Mouse (Mus musculus) gastrocnemius, postnatal 14 days (tissue): ENCODE measurements around the gene Slc25a16. TPM values are rescaled to one million over a fixed set of nuclear protein-coding genes. Genes with fewer than 3 reads are reported as not detected.
"Not testable (repeated sequence)": the region's sequence is repeated elsewhere in the genome, so short reads cannot be mapped to it uniquely, and the experiment has no call there.

Experiments used
- DNase-seq: peaks from one replicate; pipeline ENCODE4 v3.0.0; 2021; ENCODE audit warnings: mixed read lengths
- intact Hi-C: fragments of 180-260 bp; cut with DNase I; formaldehyde crosslinking; loops from one replicate; pipeline ENCODE4 v1.15.1; 2025; ENCODE audit warnings: low total_unique reads
- total RNA-seq, 2 experiments: library from RNA; stranded (reverse); gene quantifications; 2 replicates each; pipeline ENCODE4 v1.2.3; 2021

The Slc25a16 gene
- total RNA-seq, 2 experiments from 2014 or later = 18.5 to 19.8 TPM

DNA sequence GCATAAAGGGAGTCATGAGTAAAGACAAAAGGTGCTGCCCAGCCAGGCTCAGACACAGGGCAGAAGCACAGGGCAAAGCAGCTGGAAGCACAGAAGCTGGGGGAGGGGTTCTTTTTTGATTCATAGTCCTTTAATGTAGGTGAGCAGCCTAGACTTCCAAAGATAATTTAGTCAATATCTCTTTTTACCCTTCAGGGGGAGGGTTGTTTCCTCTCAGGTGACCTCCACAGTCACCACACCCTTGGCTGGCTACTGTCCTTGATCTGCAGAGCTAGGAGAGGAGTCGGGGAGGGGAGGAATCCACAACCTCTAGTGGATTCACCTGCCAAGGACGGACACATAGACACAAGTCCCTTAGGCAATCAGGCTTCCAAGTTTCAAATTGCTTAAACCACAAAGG, 22.4 kb upstream of the Slc25a16 start:
- intact Hi-C loops = no loop called here
- DNase-seq = no peak

DNA sequence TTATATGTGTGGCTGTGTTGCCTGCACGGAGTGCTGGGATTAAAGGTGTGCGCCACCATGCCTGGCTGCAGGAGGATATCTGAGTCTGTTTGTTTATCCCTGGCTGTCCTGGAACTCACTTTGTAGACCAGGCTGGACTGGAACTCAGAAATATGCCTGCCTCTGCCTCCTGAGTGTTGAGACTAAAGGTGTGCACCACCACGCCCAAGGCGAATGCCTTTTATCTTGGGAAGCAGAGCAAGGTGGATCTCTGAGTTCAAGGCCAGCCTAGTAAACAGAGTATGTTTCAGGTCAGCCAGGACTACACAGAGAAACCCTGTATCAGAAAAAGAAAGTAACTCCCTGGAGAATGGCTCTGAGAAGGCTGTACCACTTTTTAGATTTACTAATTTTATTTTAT, 20.3 kb upstream of the Slc25a16 start:
- DNase-seq = no peak
- intact Hi-C loops = no loop called here

DNA sequence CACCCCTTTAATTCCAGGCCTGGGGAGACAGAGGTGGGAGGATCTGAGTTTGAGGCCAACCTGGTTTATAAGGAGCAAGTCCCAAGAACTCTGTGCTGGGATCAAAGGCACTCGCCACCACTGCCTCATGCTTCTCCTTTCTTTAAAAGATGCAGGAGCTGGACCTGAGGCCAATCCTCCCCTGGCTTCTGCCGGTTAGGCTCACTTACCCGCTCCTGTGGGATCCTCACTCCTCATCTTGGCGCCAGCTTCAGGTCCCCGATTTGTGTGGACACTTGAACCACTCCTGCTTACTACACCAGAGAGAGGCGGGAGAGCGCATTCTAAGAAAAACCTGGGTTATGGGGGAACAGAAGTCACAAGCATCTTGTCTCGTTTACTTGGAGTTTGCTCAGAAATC, 18.6 kb upstream of the Slc25a16 start:
- no peak for DNase-seq
- intact Hi-C loops = no loop called here

DNA sequence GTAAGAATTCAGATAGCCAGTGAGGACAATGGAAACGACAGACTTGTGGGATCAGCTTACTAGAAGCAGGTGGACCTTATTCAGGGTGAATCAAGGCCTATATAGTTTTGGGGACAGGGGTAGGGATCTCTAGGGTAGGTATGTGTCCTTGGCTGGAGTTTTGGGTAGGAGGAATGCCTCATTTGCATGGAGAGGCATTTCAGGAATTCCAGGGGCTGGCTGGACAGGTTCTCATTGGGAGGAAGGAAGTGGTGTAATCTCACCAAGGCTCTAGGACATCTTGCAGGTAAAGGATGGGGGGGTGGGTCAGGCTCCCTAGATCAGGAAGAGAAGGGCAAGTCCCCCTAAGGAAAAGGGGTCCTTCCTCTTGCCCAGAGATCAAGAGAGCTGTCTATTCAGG, 17.6 kb upstream of the Slc25a16 start:
- intact Hi-C loops = no loop called here
- DNase-seq = no peak

DNA sequence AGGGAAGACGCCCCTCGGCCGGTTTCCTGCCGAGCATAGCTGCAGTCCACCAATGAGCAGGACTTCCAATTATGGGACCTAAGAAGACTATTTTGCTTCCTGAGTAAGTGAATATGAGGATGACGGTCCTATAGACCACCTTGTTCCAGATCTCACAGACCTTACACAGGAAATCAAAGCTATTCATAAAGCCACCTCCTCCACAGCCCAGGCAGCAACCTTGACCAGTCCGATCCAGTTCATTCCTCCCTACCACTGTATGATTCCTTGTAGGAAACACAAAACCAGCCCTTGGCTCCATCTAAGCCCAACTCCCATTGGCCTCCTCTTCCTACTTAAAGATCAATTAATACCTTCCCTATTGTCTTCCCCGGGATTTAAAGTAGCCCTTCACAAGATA, 14.1 kb upstream of the Slc25a16 start:
- DNase-seq = no peak
- intact Hi-C loops = no loop called here

GRCm38 (mm10) chr10:62908896-62909295, 11.5 kb upstream of the Slc25a16 start, which contains the start of gene Tet1:
TSS of gene Tet1 (minus strand) at chr10:62908996.
- DNase-seq, intact Hi-C loops: not testable (repeated sequence)

- no peak for DNase-seq
- intact Hi-C loops = no loop called here
These were observed 9.3 kb upstream of the Slc25a16 start for GRCm38 (mm10) chr10:62911120-62911519.

- DNase-seq = no peak
- intact Hi-C loops = no loop called here
These were observed 1.4 kb upstream of the Slc25a16 start for GRCm38 (mm10) chr10:62918985-62919384.

DNA sequence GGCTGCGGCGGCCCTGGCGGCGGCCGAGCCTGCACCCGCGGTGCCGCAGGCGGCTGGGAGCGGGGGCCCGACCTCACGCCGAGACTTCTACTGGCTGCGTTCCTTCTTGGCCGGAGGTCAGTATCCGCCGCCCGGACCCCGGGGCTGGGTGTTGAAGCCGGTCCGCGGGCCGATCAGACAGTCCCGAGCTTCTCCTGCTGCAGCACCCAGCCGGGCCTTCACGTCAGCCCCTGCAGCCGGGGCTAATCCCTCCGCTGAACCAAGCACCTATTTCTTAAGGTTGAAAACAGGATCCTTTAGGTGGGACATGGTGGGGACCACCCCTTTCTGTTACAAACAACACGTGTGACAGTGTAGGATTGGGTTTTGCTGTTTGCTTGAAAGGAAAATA, 328 bp downstream of the Slc25a16 start:
- intact Hi-C loops = loop anchor here (5.0 kb wide), 1 partner anchor 53 kb away; no protein-coding TSS in a partner anchor
- no peak for DNase-seq

DNA sequence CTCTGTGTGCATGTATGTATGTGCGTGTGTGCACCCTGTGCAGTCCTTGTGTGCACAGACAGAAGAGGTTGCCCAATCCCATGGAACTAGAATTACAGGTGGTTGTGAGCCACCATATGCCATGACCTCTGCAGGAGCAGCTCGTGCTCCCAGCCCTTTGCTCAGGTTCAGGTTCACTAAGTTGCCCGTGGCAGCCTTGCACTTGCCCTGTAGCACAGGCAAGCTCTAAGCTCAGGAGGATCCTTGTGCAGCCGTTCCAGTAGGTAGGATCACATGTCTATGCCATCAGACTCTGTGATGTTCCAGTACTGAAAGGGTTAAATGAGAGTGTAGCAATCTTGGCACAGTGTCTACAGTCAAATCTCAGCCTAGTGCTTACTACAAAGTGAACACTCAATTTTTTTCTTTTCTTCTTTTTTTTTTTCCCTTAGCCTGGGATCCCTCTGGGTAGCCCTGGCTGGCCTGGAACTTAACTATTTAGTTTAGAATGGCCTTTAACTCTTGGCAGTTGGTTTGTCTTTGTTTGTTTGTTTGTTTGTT, 3.7 kb downstream of the Slc25a16 start:
- no peak for DNase-seq
- intact Hi-C loops = loop anchor here (5.0 kb wide), 1 partner anchor 57 kb away; no protein-coding TSS in a partner anchor

- DNase-seq = no peak
- intact Hi-C loops = no loop called here
These were observed 11.9 kb downstream of the Slc25a16 start for GRCm38 (mm10) chr10:62932381-62932780.

GRCm38 (mm10) chr10:62944975-62945580, 24.6 kb downstream of the Slc25a16 start:
- no peak for DNase-seq
- intact Hi-C loops = no loop called here

- intact Hi-C loops = no loop called here
- peak; percentile 72 for DNase-seq
These were observed 26.5 kb downstream of the Slc25a16 start, which contains the start of gene Dna2 for GRCm38 (mm10) chr10:62946738-62947471. TSS of gene Dna2 (plus strand) at chr10:62947026.

GRCm38 (mm10) chr10:62948551-62948950, 28.1 kb downstream of the Slc25a16 start:
- DNase-seq = no peak
- intact Hi-C loops = no loop called here

- DNase-seq = no peak
- intact Hi-C loops = no loop called here
These were observed 43.5 kb downstream of the Slc25a16 start for GRCm38 (mm10) chr10:62963956-62964355.

GRCm38 (mm10) chr10:62965796-62966195, 45.4 kb downstream of the Slc25a16 start:
- no peak for DNase-seq
- intact Hi-C loops = no loop called here

- intact Hi-C loops = no loop called here
- no peak for DNase-seq
These were observed 45.9 kb downstream of the Slc25a16 start for GRCm38 (mm10) chr10:62966291-62966690.

GRCm38 (mm10) chr10:62971821-62972220, 51.4 kb downstream of the Slc25a16 start:
- DNase-seq = no peak
- intact Hi-C loops = no loop called here

DNA sequence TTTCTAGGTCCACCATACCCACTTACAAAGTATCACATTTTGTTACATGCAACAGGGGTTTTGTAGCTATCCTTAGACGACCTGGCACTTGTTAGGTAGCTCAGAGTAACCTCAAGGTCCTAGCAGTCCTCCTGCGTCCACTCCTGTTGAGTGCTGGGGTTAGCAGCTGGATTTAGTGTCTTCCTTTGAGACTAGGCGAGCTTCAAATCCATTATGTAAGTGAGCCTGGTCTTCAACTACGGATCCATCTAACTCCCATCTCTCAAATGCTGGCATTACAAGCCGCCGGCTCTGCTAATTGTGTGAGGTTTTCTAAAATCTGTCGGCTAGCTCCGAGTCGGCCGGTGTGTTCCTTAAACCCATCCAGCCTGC, 59.2 kb downstream of the Slc25a16 start:
- intact Hi-C loops = no loop called here
- no peak for DNase-seq

- intact Hi-C loops = no loop called here
These were observed 59.9 kb downstream of the Slc25a16 start, which contains the start of gene Rufy2 for GRCm38 (mm10) chr10:62980039-62980954. TSS of gene Rufy2 (plus strand) at chr10:62980223.

More at GRCm38 (mm10) chr10:62980039-62980954, 59.9 kb downstream of the Slc25a16 start, which contains the start of gene Rufy2:
- peak; percentile 86 for DNase-seq
